Mouse (Mus musculus) kidney, embryonic 14.5 days (tissue): ENCODE results near the gene Irgc1. TPM values are rescaled to one million over a fixed set of nuclear protein-coding genes. Genes with fewer than 3 reads are reported as not detected.

Experiments used
- ATAC-seq: fragments of 200-750 bp; cut with Nextera tagmentation; 2 replicates; pipeline ENCODE4 v1.8.0; 2017; ENCODE audit warnings: moderate number of reproducible peaks, mild to moderate bottlenecking, moderate TSS enrichment, moderate library complexity; ENCODE audit not compliant: low FRiP score, low TSS enrichment
- H3K27ac ChIP-seq: fragments of 300-500 bp; sonication (generic); 2 replicates; pipeline ENCODE4 v1.5.1; 2014; ENCODE audit warnings: low read depth, mild to moderate bottlenecking, low read length, moderate library complexity, mixed read lengths
- H3K27me3 ChIP-seq: fragments of 300-500 bp; sonication (generic); 2 replicates; pipeline ENCODE4 v1.6.1; 2014; ENCODE audit warnings: mild to moderate bottlenecking, low read length; ENCODE audit not compliant: control insufficient read depth, insufficient read depth
- H3K36me3 ChIP-seq: fragments of 300-500 bp; sonication (generic); 2 replicates; pipeline ENCODE4 v1.6.1; 2014; ENCODE audit warnings: low read length, mixed read lengths; ENCODE audit not compliant: control insufficient read depth, insufficient read depth
- H3K4me1 ChIP-seq: fragments of 300-500 bp; sonication (generic); 2 replicates; pipeline ENCODE4 v1.6.1; 2014; ENCODE audit warnings: low read length, mixed read lengths; ENCODE audit not compliant: control insufficient read depth, insufficient read depth
- H3K4me2 ChIP-seq: fragments of 300-500 bp; sonication (generic); replicated peaks from 2 replicates; pipeline ENCODE4 v1.6.1; 2014; ENCODE audit warnings: low read depth, mild to moderate bottlenecking, low read length
- H3K4me3 ChIP-seq: fragments of 300-500 bp; sonication (generic); 2 replicates; pipeline ENCODE4 v1.5.1; 2014; ENCODE audit warnings: mild to moderate bottlenecking, low read length
- H3K9ac ChIP-seq: fragments of 300-500 bp; sonication (generic); 2 replicates; pipeline ENCODE4 v1.6.1; 2014; ENCODE audit warnings: low read depth, mild to moderate bottlenecking, low read length, moderate library complexity
- H3K9me3 ChIP-seq: fragments of 300-500 bp; sonication (generic); 2 replicates; pipeline ENCODE4 v1.6.1; 2016; ENCODE audit warnings: low read length; ENCODE audit not compliant: control insufficient read depth
- WGBS: fragments of 180-500 bp; shearing (Covaris S2); extraction: QIAGEN DNeasy Blood & Tissue Kit; methylation state at CpG from one replicate; pipeline ENCODE4 v1.1.7; 2014; 5-methylcytosine and 5-hydroxymethylcytosine counted together
- polyA plus RNA-seq: library from polyadenylated mRNA; unstranded; fragments of >200 nt; fragmentation: Nextera tagmentation; extraction: Ambion mirVana; gene quantifications from 2 replicates; pipeline ENCODE4 v1.2.1, GENCODE M21; 2014

Irgc1 gene
- polyA plus RNA-seq, 1 experiment from 2014 or later: not detected

DNA sequence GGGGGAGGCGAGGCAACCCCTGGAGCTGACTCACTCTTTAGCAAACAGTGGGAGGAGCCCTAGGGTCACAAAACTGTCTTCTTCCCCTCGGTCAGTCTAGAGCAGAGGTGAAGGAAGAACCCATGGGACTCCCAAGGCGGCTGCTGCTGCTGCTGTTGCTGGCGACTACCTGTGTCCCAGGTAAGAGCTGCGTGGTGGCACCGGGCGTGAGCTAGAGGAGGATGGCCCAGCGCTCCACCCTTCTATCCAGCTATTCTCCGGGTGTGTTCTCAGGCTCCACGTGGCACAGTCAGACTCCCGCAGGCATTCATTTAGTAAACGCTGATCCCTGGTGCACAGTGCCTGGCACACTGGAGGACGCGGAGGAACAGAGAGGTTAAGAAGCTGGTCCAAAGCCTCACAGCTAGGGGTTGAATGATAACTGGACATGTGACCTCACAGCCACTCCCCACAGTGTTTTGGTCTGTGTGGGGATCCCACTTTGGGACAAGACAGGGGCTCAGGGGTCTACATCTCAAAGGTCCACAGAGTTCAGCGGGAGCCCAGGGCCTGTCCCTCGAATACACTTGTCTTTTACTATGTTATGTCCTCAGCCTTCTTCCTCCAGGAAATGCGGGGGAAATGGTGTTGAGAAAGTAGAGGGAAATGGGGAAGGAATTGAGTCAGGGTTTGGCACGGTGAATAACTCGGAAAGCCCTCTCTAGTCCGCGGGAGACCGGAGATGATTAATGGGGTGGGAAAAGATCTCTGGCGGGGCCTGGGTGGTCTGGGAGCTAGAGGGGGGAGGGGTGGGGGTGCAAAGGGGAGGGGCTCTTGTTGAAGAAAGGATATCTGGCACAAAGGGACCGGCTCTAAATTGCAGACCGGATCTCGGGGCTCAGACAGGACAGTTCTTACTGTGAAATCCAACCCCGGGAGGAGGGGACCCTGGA, 10.6 kb upstream of the Irgc1 start, which contains the start of gene Plaur:
Gene Plaur, plus strand, starts transcription at position 97 of the 932 bp plus-strand sequence.
- Histone ChIP-seq H3K4me2 (peak within 1 kb of the TSS; percentile 40), H3K27ac (peak within 1 kb of the TSS; percentile 76), H3K9ac (peak within 1 kb of the TSS; percentile 32; the same call in 1 of the 2 replicates), H3K9me3 (no peaks in the 10 kb centered on the region), H3K27me3 (no peaks in the 10 kb centered on the region), H3K4me3 (peak within 1 kb of the TSS; percentile 29), H3K36me3 (no peaks in the 10 kb centered on the region), H3K4me1 (0 out of 2 replicates have a peak, but pooled peaks cover 18% of the 10 kb centered on the region)
- peak; percentile 63 for ATAC-seq
- WGBS: 4% methylated on average over 27 of the region's 27 CpGs

- Histone ChIP-seq H3K27ac (peak overlapping the region; percentile 15; the same call in 1 of the 2 replicates), H3K4me2 (no peak overlapping the region), H3K4me1 (0 out of 2 replicates have a peak, but pooled peaks cover 18% of the 10 kb centered on the region), H3K9me3 (no peaks in the 10 kb centered on the region), H3K36me3 (no peaks in the 10 kb centered on the region), H3K9ac (no peak overlapping the region), H3K27me3 (no peaks in the 10 kb centered on the region), H3K4me3 (no peak overlapping the region)
- ATAC-seq: 0 out of 2 replicates have a peak, but pooled peaks have one; percentile 14
- WGBS: 47% methylated on average over 14 of the region's 14 CpGs
These were observed 9.4 kb upstream of the Irgc1 start for GRCm38 (mm10) chr7:24461376-24462051.

- Histone ChIP-seq H3K9ac (no peak overlapping the region), H3K4me2 (no peak overlapping the region), H3K9me3 (no peaks in the 10 kb centered on the region), H3K27me3 (no peaks in the 10 kb centered on the region), H3K36me3 (no peaks in the 10 kb centered on the region), H3K4me3 (no peak overlapping the region), H3K4me1 (0 out of 2 replicates have a peak, but pooled peaks cover 14% of the 10 kb centered on the region), H3K27ac (no peak overlapping the region)
- 41% methylated on average over 3 of the region's 3 CpGs for WGBS
- ATAC-seq: no peak
These were observed 7.7 kb upstream of the Irgc1 start for GRCm38 (mm10) chr7:24459843-24460242.

- no peak overlapping the region for H3K27ac ChIP-seq
- H3K9ac ChIP-seq: no peak overlapping the region
- no peaks in the 10 kb centered on the region for H3K27me3 ChIP-seq
- no peaks in the 10 kb centered on the region for H3K9me3 ChIP-seq
- H3K36me3 ChIP-seq: no peaks in the 10 kb centered on the region
- 67% methylated on average over 5 of the region's 5 CpGs for WGBS
- ATAC-seq: no peak
- H3K4me1 ChIP-seq: 0 out of 2 replicates have a peak, but pooled peaks cover 14% of the 10 kb centered on the region
- no peak overlapping the region for H3K4me2 ChIP-seq
- H3K4me3 ChIP-seq: no peak overlapping the region
These were observed 7.3 kb upstream of the Irgc1 start for GRCm38 (mm10) chr7:24459440-24459839.

DNA sequence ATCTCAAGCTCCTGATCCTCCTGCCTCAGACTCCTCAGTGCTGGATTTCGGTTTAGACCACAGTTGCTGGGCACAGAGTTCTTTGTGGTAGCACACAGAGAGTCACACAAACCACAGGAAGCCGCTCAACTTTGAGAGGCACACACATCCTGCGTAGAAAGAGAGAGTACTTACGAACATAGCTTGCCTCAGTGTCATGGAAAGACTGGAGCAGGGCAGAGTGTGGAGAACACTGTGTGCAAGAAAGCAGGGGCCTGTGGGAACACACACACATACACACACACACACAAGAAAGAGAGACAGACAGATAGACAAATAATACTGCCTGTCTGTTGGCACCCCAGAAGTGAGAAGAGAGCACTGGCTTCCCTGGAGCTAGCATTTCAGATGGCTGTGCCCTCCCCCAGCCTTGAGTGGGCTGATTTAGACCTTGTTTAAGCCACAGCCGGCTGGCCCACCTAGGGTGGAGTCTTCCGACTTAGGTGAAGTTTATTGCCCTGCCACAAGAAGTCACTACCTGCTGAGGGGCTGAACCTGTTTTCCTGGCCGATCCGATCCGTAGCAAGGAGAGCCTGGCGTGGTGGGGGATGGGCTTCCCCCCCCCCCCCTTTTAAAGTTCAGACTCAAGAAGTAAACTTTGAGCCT, 5.8 kb upstream of the Irgc1 start:
- no peaks in the 10 kb centered on the region for H3K36me3 ChIP-seq
- H3K9ac ChIP-seq: no peak overlapping the region
- H3K4me1 ChIP-seq: 0 out of 2 replicates have a peak, but pooled peaks cover 9% of the 10 kb centered on the region
- WGBS: 53% methylated on average over 10 of the region's 10 CpGs
- no peak overlapping the region for H3K27ac ChIP-seq
- no peaks in the 10 kb centered on the region for H3K27me3 ChIP-seq
- no peak overlapping the region for H3K4me2 ChIP-seq
- no peaks in the 10 kb centered on the region for H3K9me3 ChIP-seq
- H3K4me3 ChIP-seq: no peak overlapping the region
- no peak for ATAC-seq

DNA sequence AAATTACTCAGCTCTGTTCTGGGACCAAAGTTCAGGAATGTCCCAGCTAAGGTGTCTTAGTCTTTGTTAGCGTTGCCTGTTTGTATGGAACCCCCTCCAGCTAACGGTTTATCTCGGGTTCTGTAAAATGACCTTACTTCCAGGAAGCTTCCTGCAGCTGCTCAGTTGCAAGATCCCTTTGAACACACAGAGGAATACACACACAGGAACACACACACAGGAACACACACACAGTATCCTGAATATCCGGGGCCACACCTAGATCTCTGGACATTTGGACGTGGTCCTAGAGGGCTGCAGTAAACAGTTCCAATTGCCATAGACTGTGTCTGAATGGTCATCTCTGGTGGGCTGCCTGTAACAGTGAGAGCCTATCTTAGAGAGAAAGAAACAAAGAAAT, 3.6 kb upstream of the Irgc1 start:
- no peak overlapping the region for H3K27ac ChIP-seq
- no peak overlapping the region for H3K9ac ChIP-seq
- no peaks in the 10 kb centered on the region for H3K9me3 ChIP-seq
- no peak overlapping the region for H3K4me3 ChIP-seq
- WGBS: 76% methylated on average over 5 of the region's 5 CpGs
- H3K4me1 ChIP-seq: no peaks in the 10 kb centered on the region
- no peaks in the 10 kb centered on the region for H3K36me3 ChIP-seq
- no peak overlapping the region for H3K4me2 ChIP-seq
- no peak for ATAC-seq
- H3K27me3 ChIP-seq: no peaks in the 10 kb centered on the region

DNA sequence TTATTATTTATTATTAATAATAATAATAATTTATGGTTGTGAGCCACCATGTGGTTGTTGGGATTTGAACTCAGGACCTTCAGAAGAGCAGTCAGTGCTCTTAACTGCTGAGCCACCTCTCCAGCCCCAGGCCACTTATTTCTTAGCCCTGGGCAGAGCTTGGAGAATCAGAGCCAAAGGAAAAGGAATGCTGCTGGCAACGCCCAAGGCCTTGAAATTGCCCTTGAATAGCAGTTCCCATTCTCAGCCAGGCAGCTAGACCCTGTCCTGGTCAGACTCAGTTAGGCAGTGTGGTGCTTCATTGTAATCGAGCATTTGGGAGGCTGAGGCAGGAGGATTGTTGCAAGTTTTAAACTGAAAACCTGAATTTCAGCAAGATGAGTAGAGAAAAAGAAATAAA, 2.1 kb upstream of the Irgc1 start:
- Histone ChIP-seq H3K4me3 (no peak overlapping the region), H3K4me1 (no peaks in the 10 kb centered on the region), H3K9me3 (no peaks in the 10 kb centered on the region), H3K27ac (no peak overlapping the region), H3K9ac (no peak overlapping the region), H3K36me3 (no peaks in the 10 kb centered on the region), H3K4me2 (no peak overlapping the region), H3K27me3 (no peaks in the 10 kb centered on the region)
- WGBS: 86% methylated on average over 2 of the region's 2 CpGs
- ATAC-seq: no peak

DNA sequence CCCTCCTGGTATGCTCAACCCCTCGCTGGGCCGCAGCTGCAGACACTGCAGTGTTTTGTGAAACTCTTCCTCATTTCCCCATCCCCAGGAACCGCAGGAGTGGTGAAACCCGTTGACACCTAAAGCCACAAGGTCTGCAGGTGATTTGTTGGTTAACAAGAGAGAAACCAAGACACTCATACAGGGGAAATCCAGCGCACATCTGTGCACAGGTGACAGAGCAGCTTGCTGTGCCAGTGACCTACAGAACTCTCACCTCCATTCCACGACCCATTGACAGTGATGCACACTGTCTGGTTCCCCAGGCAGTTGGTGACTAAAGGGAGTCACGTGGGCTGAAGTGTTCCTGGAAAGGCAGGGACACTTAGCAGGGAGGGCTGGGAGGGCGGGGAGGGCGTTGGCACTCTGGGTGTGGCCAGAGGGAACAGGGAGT, 1.5 kb downstream of the Irgc1 start:
- no peak overlapping the region for H3K27ac ChIP-seq
- H3K4me1 ChIP-seq: no peaks in the 10 kb centered on the region
- WGBS: 54% methylated on average over 9 of the region's 9 CpGs
- no peak overlapping the region for H3K4me2 ChIP-seq
- no peak overlapping the region for H3K9ac ChIP-seq
- H3K4me3 ChIP-seq: no peak overlapping the region
- no peaks in the 10 kb centered on the region for H3K27me3 ChIP-seq
- no peaks in the 10 kb centered on the region for H3K9me3 ChIP-seq
- H3K36me3 ChIP-seq: no peaks in the 10 kb centered on the region
- no peak for ATAC-seq
